Mouse (Mus musculus) kidney, embryonic 16.5 days (tissue): ENCODE results near the gene Rrp8. TPM values are rescaled to one million over a fixed set of nuclear protein-coding genes. Genes with fewer than 3 reads are reported as not detected.
A peak's percentile ranks its signal among the peaks of the same experiment; 100 is the strongest.

Experiments used
- ATAC-seq: fragments of 200-750 bp; cut with Nextera tagmentation; 2 replicates; pipeline ENCODE4 v1.8.0; 2017; ENCODE audit warnings: moderate TSS enrichment; ENCODE audit not compliant: low FRiP score, low TSS enrichment
- H3K27ac ChIP-seq: fragments of 300-500 bp; sonication (generic); 2 replicates; pipeline ENCODE4 v1.5.1; 2014; ENCODE audit warnings: low read length
- H3K27me3 ChIP-seq: fragments of 300-500 bp; sonication (generic); 2 replicates; pipeline ENCODE4 v1.6.1; 2014; ENCODE audit warnings: low read length, control low read depth, mixed read lengths; ENCODE audit not compliant: insufficient read depth
- H3K36me3 ChIP-seq: fragments of 300-500 bp; sonication (generic); 2 replicates; pipeline ENCODE4 v1.6.1; 2014; ENCODE audit warnings: low read length, control low read depth, mixed read lengths; ENCODE audit not compliant: insufficient read depth
- H3K4me1 ChIP-seq: fragments of 300-500 bp; sonication (generic); 2 replicates; pipeline ENCODE4 v1.6.1; 2014; ENCODE audit warnings: low read length, control low read depth, mixed read lengths; ENCODE audit not compliant: insufficient read depth
- H3K4me2 ChIP-seq: fragments of 300-500 bp; sonication (generic); replicated peaks from 2 replicates; pipeline ENCODE4 v1.6.1; 2014; ENCODE audit warnings: low read depth, low read length
- H3K4me3 ChIP-seq: fragments of 300-500 bp; sonication (generic); 2 replicates; pipeline ENCODE4 v1.5.1; 2014; ENCODE audit warnings: mild to moderate bottlenecking, low read length
- H3K9ac ChIP-seq: fragments of 300-500 bp; sonication (generic); replicated peaks from 2 replicates; pipeline ENCODE4 v1.6.1; 2014; ENCODE audit warnings: low read length
- H3K9me3 ChIP-seq: fragments of 300-500 bp; sonication (generic); 2 replicates; pipeline ENCODE4 v1.6.1; 2016; ENCODE audit warnings: low read length, control low read depth
- WGBS: fragments of 180-500 bp; shearing (Covaris S2); extraction: QIAGEN DNeasy Blood & Tissue Kit; methylation state at CpG from one replicate; pipeline ENCODE4 v1.1.7; 2014; 5-methylcytosine and 5-hydroxymethylcytosine counted together
- polyA plus RNA-seq: library from polyadenylated mRNA; unstranded; fragments of >200 nt; fragmentation: Nextera tagmentation; extraction: Ambion mirVana; gene quantifications from 2 replicates; pipeline ENCODE4 v1.2.1, GENCODE M21; 2015

Rrp8 gene
- polyA plus RNA-seq, 1 experiment from 2014 or later = 42.9 TPM

GRCm38 (mm10) chr7:105726144-105726979, 10.8 kb downstream of the Rrp8 start:
- H3K9ac ChIP-seq = no peak overlapping the region
- WGBS = 83% methylated on average over 4 of the region's 4 CpGs
- H3K27ac ChIP-seq = no peak overlapping the region
- H3K4me2 ChIP-seq = no peak overlapping the region
- no peaks in the 10 kb centered on the region for H3K4me1 ChIP-seq
- H3K36me3 ChIP-seq = peaks cover 17% of the 10 kb centered on the region
- H3K4me3 ChIP-seq = no peak overlapping the region
- ATAC-seq = peak; percentile 84
- H3K27me3 ChIP-seq = no peaks in the 10 kb centered on the region
- no peaks in the 10 kb centered on the region for H3K9me3 ChIP-seq

DNA sequence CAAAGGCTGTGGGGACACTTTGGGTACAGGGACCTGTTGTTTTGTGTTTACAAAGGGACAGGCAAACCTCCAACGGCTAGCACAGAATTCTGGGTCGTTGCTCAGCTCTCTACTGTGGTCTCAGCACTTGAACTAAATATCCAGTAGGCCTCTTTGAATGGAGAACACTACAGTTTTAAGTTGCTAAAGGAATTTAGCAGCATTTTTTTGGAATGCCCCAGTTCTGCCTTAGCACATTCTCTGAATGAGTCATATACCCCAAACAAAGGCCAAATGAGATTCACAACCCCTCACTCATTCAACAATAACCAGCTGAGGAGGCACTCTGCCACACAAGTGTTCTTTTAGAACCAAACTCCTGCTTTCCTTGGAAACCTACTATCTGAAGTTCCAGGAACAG, 15.3 kb downstream of the Rrp8 start:
- Histone ChIP-seq H3K27ac (no peak overlapping the region), H3K4me2 (no peak overlapping the region), H3K9me3 (no peaks in the 10 kb centered on the region), H3K4me3 (no peak overlapping the region), H3K4me1 (no peaks in the 10 kb centered on the region), H3K36me3 (no peaks in the 10 kb centered on the region), H3K27me3 (no peaks in the 10 kb centered on the region), H3K9ac (no peak overlapping the region)
- WGBS = 67% methylated on average over 2 of the region's 2 CpGs
- ATAC-seq = no peak

GRCm38 (mm10) chr7:105715366-105715765, 21.8 kb downstream of the Rrp8 start:
- Histone ChIP-seq H3K4me1 (no peaks in the 10 kb centered on the region), H3K9me3 (no peaks in the 10 kb centered on the region), H3K4me2 (no peak overlapping the region), H3K27ac (no peak overlapping the region), H3K27me3 (no peaks in the 10 kb centered on the region), H3K36me3 (no peaks in the 10 kb centered on the region), H3K9ac (no peak overlapping the region), H3K4me3 (no peak overlapping the region)
- ATAC-seq = no peak
- 60% methylated on average over 3 of the region's 3 CpGs for WGBS

GRCm38 (mm10) chr7:105708733-105709132, 28.5 kb downstream of the Rrp8 start:
- H3K4me1 ChIP-seq = no peaks in the 10 kb centered on the region
- no peak overlapping the region for H3K4me3 ChIP-seq
- no peak overlapping the region for H3K9ac ChIP-seq
- no peak overlapping the region for H3K27ac ChIP-seq
- ATAC-seq = no peak
- no peaks in the 10 kb centered on the region for H3K9me3 ChIP-seq
- H3K27me3 ChIP-seq = no peaks in the 10 kb centered on the region
- no peaks in the 10 kb centered on the region for H3K36me3 ChIP-seq
- no peak overlapping the region for H3K4me2 ChIP-seq
- 92% methylated on average over 5 of the region's 5 CpGs for WGBS

GRCm38 (mm10) chr7:105703816-105704215, 33.4 kb downstream of the Rrp8 start:
- Histone ChIP-seq H3K4me1 (no peaks in the 10 kb centered on the region), H3K27ac (no peak overlapping the region), H3K9me3 (no peaks in the 10 kb centered on the region), H3K4me2 (no peak overlapping the region), H3K4me3 (no peak overlapping the region), H3K27me3 (no peaks in the 10 kb centered on the region), H3K36me3 (no peaks in the 10 kb centered on the region), H3K9ac (no peak overlapping the region)
- WGBS = 95% methylated on average over 4 of the region's 4 CpGs
- no peak for ATAC-seq

GRCm38 (mm10) chr7:105703184-105703583, 34.0 kb downstream of the Rrp8 start:
- 82% methylated on average over 16 of the region's 16 CpGs for WGBS
- Histone ChIP-seq H3K4me1 (no peaks in the 10 kb centered on the region), H3K4me2 (no peak overlapping the region), H3K9ac (no peak overlapping the region), H3K27me3 (no peaks in the 10 kb centered on the region), H3K4me3 (no peak overlapping the region), H3K27ac (no peak overlapping the region), H3K9me3 (no peaks in the 10 kb centered on the region), H3K36me3 (no peaks in the 10 kb centered on the region)
- no peak for ATAC-seq

DNA sequence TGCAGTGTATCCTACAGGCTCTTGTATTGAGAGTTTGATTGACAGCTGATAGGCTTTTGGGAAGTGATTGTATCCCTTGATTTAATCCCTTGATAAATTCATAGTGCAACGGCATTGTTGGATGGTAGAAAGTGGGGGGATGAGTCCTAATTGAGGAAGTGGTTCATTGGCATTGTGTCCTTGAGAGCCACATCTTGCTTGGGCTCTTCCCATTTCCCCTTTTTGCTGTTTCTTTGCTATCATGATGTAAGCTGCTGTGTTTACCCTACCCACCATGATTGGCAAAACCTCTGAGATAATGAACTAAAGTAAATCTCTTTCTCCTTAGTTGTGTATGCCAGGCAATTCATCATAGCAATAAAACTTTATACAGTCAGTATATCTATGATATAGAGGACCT, 46.3 kb downstream of the Rrp8 start:
- no peak for ATAC-seq
- H3K27ac ChIP-seq = no peak overlapping the region
- no peaks in the 10 kb centered on the region for H3K36me3 ChIP-seq
- no peaks in the 10 kb centered on the region for H3K9me3 ChIP-seq
- no peak overlapping the region for H3K9ac ChIP-seq
- H3K4me1 ChIP-seq = no peaks in the 10 kb centered on the region
- no peak overlapping the region for H3K4me3 ChIP-seq
- H3K4me2 ChIP-seq = no peak overlapping the region
- WGBS = 64% methylated on average over 1 of the region's 1 CpGs
- no peaks in the 10 kb centered on the region for H3K27me3 ChIP-seq

DNA sequence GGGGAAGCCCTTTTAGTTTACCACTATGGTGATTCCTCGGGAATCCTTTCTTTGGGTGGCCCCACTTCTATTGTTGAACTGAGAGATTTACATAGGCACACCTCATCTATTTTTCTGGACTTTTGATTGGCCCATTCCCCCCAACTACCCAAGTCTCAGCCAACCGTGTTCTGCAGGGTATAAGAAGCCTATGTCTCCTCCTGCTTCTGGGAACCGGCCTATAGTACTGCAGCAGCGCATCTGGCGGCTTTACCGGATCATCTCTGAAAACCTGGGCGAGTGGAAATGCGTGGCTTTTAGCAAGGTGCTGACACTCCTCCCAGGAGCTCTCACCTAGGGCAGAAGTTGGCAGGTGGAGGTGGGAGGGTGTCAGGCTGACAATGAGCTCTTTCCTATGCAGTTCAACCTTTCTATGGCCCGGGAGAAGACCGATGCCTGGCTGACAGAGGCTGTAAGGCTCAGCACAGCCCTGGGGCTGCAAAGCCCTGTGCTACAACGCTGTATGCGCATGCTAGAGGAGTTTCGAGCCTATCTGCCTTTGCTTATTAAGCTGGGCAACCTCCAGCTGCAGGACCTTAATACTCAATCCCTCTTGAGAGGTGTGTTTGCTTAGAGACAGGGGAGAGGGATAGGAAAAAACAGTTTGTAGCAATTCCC, 51.5 kb downstream of the Rrp8 start:
- H3K4me3 ChIP-seq = no peak overlapping the region
- no peaks in the 10 kb centered on the region for H3K27me3 ChIP-seq
- H3K36me3 ChIP-seq = no peaks in the 10 kb centered on the region
- H3K9me3 ChIP-seq = no peaks in the 10 kb centered on the region
- peak; percentile 67 for ATAC-seq
- H3K27ac ChIP-seq = no peak overlapping the region
- H3K4me2 ChIP-seq = peak overlapping the region; percentile 33
- H3K4me1 ChIP-seq = no peaks in the 10 kb centered on the region
- H3K9ac ChIP-seq = no peak overlapping the region
- whole genome bisulfite sequencing = 15% methylated on average over 13 of the region's 13 CpGs
